Mouse (Mus musculus) midbrain, embryonic 11.5 days (tissue): ENCODE data around the gene Trim40. TPM values are rescaled to one million over a fixed set of nuclear protein-coding genes. Genes with fewer than 3 reads are reported as not detected.

Source experiments
- ATAC-seq: fragments of 200-750 bp; cut with Nextera tagmentation; 2 replicates; pipeline ENCODE4 v1.8.0; 2017; ENCODE audit warnings: moderate TSS enrichment, moderate library complexity; ENCODE audit not compliant: low FRiP score
- DNase-seq: peaks from one replicate; pipeline ENCODE4 v3.0.0; 2015; ENCODE audit warnings: low spot score; ENCODE audit errors: missing footprints
- H3K27ac ChIP-seq: fragments of 300-500 bp; sonication (generic); 2 replicates; pipeline ENCODE4 v1.5.1; 2014; ENCODE audit warnings: low read depth, low read length
- H3K27me3 ChIP-seq: fragments of 300-500 bp; sonication (generic); 2 replicates; pipeline ENCODE4 v1.6.1; 2014; ENCODE audit warnings: mild to moderate bottlenecking, low read length, moderate library complexity, mixed read lengths; ENCODE audit not compliant: control insufficient read depth, insufficient read depth
- H3K36me3 ChIP-seq: fragments of 300-500 bp; sonication (generic); 2 replicates; pipeline ENCODE4 v1.6.1; 2014; ENCODE audit warnings: mild to moderate bottlenecking, low read length, moderate library complexity, mixed read lengths; ENCODE audit not compliant: control insufficient read depth, insufficient read depth
- H3K4me1 ChIP-seq: fragments of 300-500 bp; sonication (generic); 2 replicates; pipeline ENCODE4 v1.6.1; 2014; ENCODE audit warnings: low read length; ENCODE audit not compliant: control insufficient read depth, insufficient read depth
- H3K4me2 ChIP-seq: fragments of 300-500 bp; sonication (generic); 2 replicates; pipeline ENCODE4 v1.6.1; 2014; ENCODE audit warnings: mild to moderate bottlenecking, moderate library complexity
- H3K4me3 ChIP-seq: fragments of 300-500 bp; sonication (generic); 2 replicates; pipeline ENCODE4 v1.5.1; 2014; ENCODE audit warnings: low read depth, low read length
- H3K9ac ChIP-seq: fragments of 300-500 bp; sonication (generic); 2 replicates; pipeline ENCODE4 v1.6.1; 2014; ENCODE audit warnings: low read length
- H3K9me3 ChIP-seq: fragments of 300-500 bp; sonication (generic); 2 replicates; pipeline ENCODE4 v1.6.1; 2016; ENCODE audit warnings: low read length; ENCODE audit not compliant: control insufficient read depth
- WGBS: fragments of 180-500 bp; shearing (Covaris S2); extraction: QIAGEN DNeasy Blood & Tissue Kit; methylation state at CpG from one replicate; pipeline ENCODE4 v1.1.7; 2014; 5-methylcytosine and 5-hydroxymethylcytosine counted together
- polyA plus RNA-seq: library from polyadenylated mRNA; unstranded; fragments of >200 nt; fragmentation: Nextera tagmentation; extraction: Ambion mirVana; gene quantifications from 2 replicates; pipeline ENCODE4 v1.2.1, GENCODE M21; 2014

Trim40 gene
- polyA plus RNA-seq, 1 experiment from 2014 or later = not detected

GRCm38 (mm10) chr17:36851627-36852026 is 38.3 kb downstream of the Trim40 start:
- no peaks in the 10 kb centered on the region for H3K27me3 ChIP-seq
- peaks cover 16% of the 10 kb centered on the region for H3K36me3 ChIP-seq
- H3K4me2 ChIP-seq = no peak overlapping the region
- H3K4me1 ChIP-seq = no peaks in the 10 kb centered on the region
- no peak for ATAC-seq
- no peak overlapping the region for H3K27ac ChIP-seq
- DNase-seq = no peak
- H3K9ac ChIP-seq = no peak overlapping the region
- WGBS = 88% methylated on average over 5 of the region's 5 CpGs
- no peak overlapping the region for H3K4me3 ChIP-seq
- no peaks in the 10 kb centered on the region for H3K9me3 ChIP-seq

DNA sequence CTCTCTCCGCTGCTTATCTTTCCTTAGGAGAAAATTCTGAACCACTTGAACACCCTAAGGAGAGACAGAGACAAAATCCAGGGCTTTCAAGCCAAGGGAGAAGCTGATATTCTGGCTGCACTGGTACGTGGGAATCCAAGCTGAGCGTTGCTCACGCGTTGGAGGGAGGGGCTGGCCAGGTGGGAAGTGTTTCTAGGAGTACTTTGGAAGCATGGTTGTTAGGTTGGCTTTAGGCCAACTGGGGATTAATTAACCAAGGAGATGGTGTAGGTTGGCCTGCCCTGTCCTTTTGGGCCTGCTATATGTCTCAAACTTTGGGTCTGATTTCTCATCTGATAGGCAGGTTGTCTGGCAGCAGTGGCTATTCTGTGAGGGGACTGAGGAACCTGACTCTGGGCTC is 38.7 kb downstream of the Trim40 start:
- DNase-seq = no peak
- WGBS = 96% methylated on average over 5 of the region's 5 CpGs
- peaks cover 16% of the 10 kb centered on the region for H3K36me3 ChIP-seq
- H3K9me3 ChIP-seq = no peaks in the 10 kb centered on the region
- H3K4me3 ChIP-seq = no peak overlapping the region
- no peaks in the 10 kb centered on the region for H3K27me3 ChIP-seq
- H3K9ac ChIP-seq = no peak overlapping the region
- no peak for ATAC-seq
- H3K27ac ChIP-seq = no peak overlapping the region
- no peak overlapping the region for H3K4me2 ChIP-seq
- no peaks in the 10 kb centered on the region for H3K4me1 ChIP-seq

- ATAC-seq (no peak), DNase-seq (peak; percentile 44)
- Histone ChIP-seq H3K27ac (no peak overlapping the region), H3K27me3 (no peaks in the 10 kb centered on the region), H3K9ac (no peak overlapping the region), H3K4me2 (no peak overlapping the region), H3K9me3 (no peaks in the 10 kb centered on the region), H3K4me3 (no peak overlapping the region), H3K4me1 (no peaks in the 10 kb centered on the region), H3K36me3 (peaks cover 12% of the 10 kb centered on the region)
- WGBS = 93% methylated on average over 2 of the region's 2 CpGs
Observed at GRCm38 (mm10) chr17:36849992-36850391, 39.9 kb downstream of the Trim40 start.

DNA sequence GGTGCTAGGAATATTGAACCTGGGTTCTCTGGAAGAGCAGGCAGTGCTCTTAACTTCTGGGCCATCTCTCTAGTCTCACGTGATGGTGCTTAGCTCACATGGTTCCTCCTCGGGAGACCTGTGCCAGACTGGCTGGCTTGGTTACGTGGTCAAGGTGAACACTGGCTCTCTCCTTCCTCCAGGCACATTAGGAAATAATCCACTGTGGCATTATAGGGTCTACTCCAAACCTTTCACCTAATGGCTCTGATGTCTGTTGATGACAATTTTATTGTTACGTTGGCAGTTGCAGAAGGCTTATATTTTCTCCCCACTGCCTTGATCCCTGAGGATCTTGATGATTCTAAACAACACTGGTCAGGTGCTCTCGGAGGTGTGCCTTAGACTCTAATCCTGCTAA is 41.0 kb downstream of the Trim40 start:
- H3K4me3 ChIP-seq = no peak overlapping the region
- peaks cover 6% of the 10 kb centered on the region for H3K36me3 ChIP-seq
- no peaks in the 10 kb centered on the region for H3K27me3 ChIP-seq
- no peak for ATAC-seq
- no peak overlapping the region for H3K9ac ChIP-seq
- H3K9me3 ChIP-seq = no peaks in the 10 kb centered on the region
- no peaks in the 10 kb centered on the region for H3K4me1 ChIP-seq
- no peak overlapping the region for H3K4me2 ChIP-seq
- H3K27ac ChIP-seq = no peak overlapping the region
- no peak for DNase-seq
- 88% methylated on average over 5 of the region's 5 CpGs for WGBS

GRCm38 (mm10) chr17:36844725-36845124 is 45.2 kb downstream of the Trim40 start:
- H3K9ac ChIP-seq = no peak overlapping the region
- H3K27ac ChIP-seq = no peak overlapping the region
- no peaks in the 10 kb centered on the region for H3K27me3 ChIP-seq
- no peaks in the 10 kb centered on the region for H3K36me3 ChIP-seq
- H3K4me2 ChIP-seq = no peak overlapping the region
- no peak overlapping the region for H3K4me3 ChIP-seq
- DNase-seq (no peak), ATAC-seq (no peak)
- H3K9me3 ChIP-seq = no peaks in the 10 kb centered on the region
- WGBS = 91% methylated on average over 1 of the region's 1 CpGs
- no peaks in the 10 kb centered on the region for H3K4me1 ChIP-seq

- no peak overlapping the region for H3K4me2 ChIP-seq
- ATAC-seq (no peak), DNase-seq (no peak)
- H3K4me3 ChIP-seq = no peak overlapping the region
- no peaks in the 10 kb centered on the region for H3K36me3 ChIP-seq
- no peaks in the 10 kb centered on the region for H3K27me3 ChIP-seq
- no peaks in the 10 kb centered on the region for H3K9me3 ChIP-seq
- H3K9ac ChIP-seq = no peak overlapping the region
- no peak overlapping the region for H3K27ac ChIP-seq
- no peaks in the 10 kb centered on the region for H3K4me1 ChIP-seq
Observed at GRCm38 (mm10) chr17:36844286-36844719, 45.6 kb downstream of the Trim40 start.

GRCm38 (mm10) chr17:36843696-36844095 is 46.2 kb downstream of the Trim40 start:
- H3K27ac ChIP-seq = no peak overlapping the region
- WGBS = 84% methylated on average over 7 of the region's 7 CpGs
- H3K4me2 ChIP-seq = no peak overlapping the region
- H3K4me1 ChIP-seq = no peaks in the 10 kb centered on the region
- ATAC-seq (no peak), DNase-seq (no peak)
- no peak overlapping the region for H3K9ac ChIP-seq
- H3K36me3 ChIP-seq = no peaks in the 10 kb centered on the region
- no peaks in the 10 kb centered on the region for H3K27me3 ChIP-seq
- no peaks in the 10 kb centered on the region for H3K9me3 ChIP-seq
- no peak overlapping the region for H3K4me3 ChIP-seq

- H3K4me2 ChIP-seq = no peak overlapping the region
- H3K4me3 ChIP-seq = no peak overlapping the region
Observed at GRCm38 (mm10) chr17:36840961-36841445, 48.9 kb downstream of the Trim40 start.

GRCm38 (mm10) chr17:36839931-36840330 is 50.0 kb downstream of the Trim40 start:
- no peak overlapping the region for H3K4me3 ChIP-seq
- H3K36me3 ChIP-seq = no peaks in the 10 kb centered on the region
- H3K4me2 ChIP-seq = no peak overlapping the region
- H3K9ac ChIP-seq = no peak overlapping the region
- no peaks in the 10 kb centered on the region for H3K9me3 ChIP-seq
- WGBS = 88% methylated on average over 3 of the region's 3 CpGs
- H3K4me1 ChIP-seq = peaks cover 8% of the 10 kb centered on the region
- no peak for ATAC-seq
- DNase-seq = no peak
- H3K27me3 ChIP-seq = no peaks in the 10 kb centered on the region
- no peak overlapping the region for H3K27ac ChIP-seq

More at GRCm38 (mm10) chr17:36840961-36841445, 48.9 kb downstream of the Trim40 start:
- H3K9ac ChIP-seq = no peak overlapping the region
- no peaks in the 10 kb centered on the region for H3K9me3 ChIP-seq
- no peak overlapping the region for H3K27ac ChIP-seq
- DNase-seq (no peak), ATAC-seq (no peak)
- no peaks in the 10 kb centered on the region for H3K27me3 ChIP-seq
- peaks cover 8% of the 10 kb centered on the region for H3K4me1 ChIP-seq
- H3K36me3 ChIP-seq = no peaks in the 10 kb centered on the region

- WGBS = 87% methylated on average over 5 of the region's 5 CpGs
- no peaks in the 10 kb centered on the region for H3K27me3 ChIP-seq
- no peak overlapping the region for H3K9ac ChIP-seq
- no peak overlapping the region for H3K4me3 ChIP-seq
- H3K27ac ChIP-seq = no peak overlapping the region
- peaks cover 8% of the 10 kb centered on the region for H3K4me1 ChIP-seq
- H3K36me3 ChIP-seq = no peaks in the 10 kb centered on the region
- H3K4me2 ChIP-seq = no peak overlapping the region
- DNase-seq (no peak), ATAC-seq (no peak)
- no peaks in the 10 kb centered on the region for H3K9me3 ChIP-seq
Observed at GRCm38 (mm10) chr17:36839001-36839400, 50.9 kb downstream of the Trim40 start.
